Mouse (Mus musculus): ENCODE results near the gene Greb1.

- no peak for TF ChIP-seq CTCF (IDR thresholded peaks at IDR 0.05; ENCODE audit: low read depth, low read length)
- no peak for TF ChIP-seq POLR2AphosphoS5 (IDR thresholded peaks at IDR 0.05; ENCODE audit: insufficient replicate concordance, low read depth, low read length)
- TF ChIP-seq GATA1 (IDR thresholded peaks at IDR 0.05; ENCODE audit: borderline replicate concordance, low read length), result no peak
- no peak for TF ChIP-seq TAL1 (conservative IDR thresholded peaks at IDR 0.05; ENCODE audit: low read depth, low read length)
- TF ChIP-seq GATA2 (IDR thresholded peaks at IDR 0.05; ENCODE audit: borderline replicate concordance, low read depth, low read length), result no peak
Observed at GRCm38 (mm10) chr12:16795781-16796180, 4.9 kb downstream of the Greb1 start.

Measured in G1E (cell line).